Mouse (Mus musculus): ENCODE data around the gene Rexo5.
A peak's percentile ranks its signal among the peaks of the same experiment; 100 is the strongest.

Rexo5 gene

GRCm38 (mm10) chr7:119845541-119845940 lies 51.7 kb downstream of the Rexo5 start:
- no peak for DNase-seq (ENCODE audit: low read depth)

DNA sequence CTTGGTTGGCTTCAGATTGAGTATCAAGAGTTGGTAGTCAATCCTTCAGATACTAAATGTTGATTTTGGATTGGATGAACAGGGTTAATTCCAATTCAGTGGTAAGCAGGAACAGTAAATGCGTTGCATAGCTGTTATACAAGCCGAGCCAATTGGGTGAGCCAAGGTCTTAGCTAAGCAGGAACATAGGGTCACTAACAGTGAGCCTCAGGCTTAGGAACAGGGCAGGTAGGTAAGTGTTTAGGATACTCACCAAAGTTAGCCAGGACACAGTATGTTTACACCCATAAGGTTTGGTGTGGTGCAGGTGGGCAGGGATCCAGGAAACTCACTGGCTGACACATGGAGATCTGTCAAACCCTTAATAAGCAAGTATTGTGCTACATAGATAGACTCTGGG lies 53.6 kb downstream of the Rexo5 start:
- no peak for DNase-seq (ENCODE audit: low read depth)

GRCm38 (mm10) chr7:119849096-119849495 lies 55.3 kb downstream of the Rexo5 start:
- DNase-seq (ENCODE audit: low read depth) = peak; percentile 56

- DNase-seq (ENCODE audit: low read depth) = no peak
Measured at GRCm38 (mm10) chr7:119850737-119851136, 56.9 kb downstream of the Rexo5 start.

- no peak for DNase-seq (ENCODE audit: low read depth)
Measured at GRCm38 (mm10) chr7:119852494-119852893, 58.7 kb downstream of the Rexo5 start.

DNA sequence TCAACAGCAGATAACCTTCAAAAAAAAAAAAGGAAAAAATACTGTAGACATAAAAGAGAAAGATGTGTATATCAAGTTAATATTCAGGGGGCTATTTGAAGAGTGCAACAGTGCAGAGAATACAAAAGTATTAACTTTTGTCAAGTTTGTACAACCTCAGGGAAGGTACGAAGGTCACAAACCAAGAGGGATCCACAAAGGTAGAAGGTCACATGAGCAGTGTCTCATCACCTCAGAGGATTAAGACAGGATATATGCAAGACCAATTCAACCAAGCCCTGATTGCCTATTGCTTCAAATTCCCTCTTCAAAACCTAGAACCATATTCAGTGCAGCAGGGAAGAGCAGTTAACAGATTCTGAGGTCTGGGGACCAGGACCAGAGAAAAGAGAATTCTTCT lies 59.4 kb downstream of the Rexo5 start:
- no peak for DNase-seq (ENCODE audit: low read depth)

- no peak for DNase-seq (ENCODE audit: low read depth)
Measured at GRCm38 (mm10) chr7:119854362-119854761, 60.6 kb downstream of the Rexo5 start.

DNA sequence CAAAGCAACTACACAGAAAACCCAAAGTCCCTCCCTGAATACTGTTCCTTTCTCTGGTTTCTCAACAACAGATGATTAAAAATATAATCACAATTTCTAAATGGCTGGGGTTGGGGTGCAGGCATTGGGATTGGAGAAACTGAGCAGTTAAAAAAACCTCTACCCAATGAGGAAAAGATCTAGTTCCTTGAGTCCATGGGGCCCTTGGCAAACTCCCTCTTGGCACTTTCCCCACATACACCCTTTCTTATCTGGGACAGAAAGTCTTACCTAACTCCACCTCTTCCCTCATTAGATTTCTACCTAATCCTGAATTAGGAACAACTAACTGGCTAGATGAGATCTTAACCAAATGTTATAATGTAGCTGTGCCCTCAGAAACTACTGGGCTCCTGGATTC lies 61.2 kb downstream of the Rexo5 start:
- no peak for DNase-seq (ENCODE audit: low read depth)

DNA sequence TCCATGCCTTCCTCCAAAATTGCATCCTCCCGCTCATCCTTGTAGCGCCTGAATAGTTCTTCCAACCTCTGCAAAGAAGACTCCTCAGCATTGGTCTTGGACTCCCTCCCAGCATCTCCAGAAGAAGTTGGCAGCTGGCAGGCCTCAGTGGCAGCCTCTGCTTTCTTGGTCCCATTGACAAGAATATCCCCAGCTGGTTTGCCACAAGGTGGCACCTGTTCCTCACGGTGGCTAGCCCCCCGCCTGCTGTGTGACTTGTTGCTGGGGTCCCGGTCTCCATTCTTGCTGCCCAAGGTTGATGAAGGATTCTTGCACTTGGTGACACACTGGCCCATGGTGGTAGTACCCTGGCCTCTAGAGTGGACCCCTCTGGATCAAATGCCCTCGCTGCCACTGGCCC lies 65.7 kb downstream of the Rexo5 start:
- no peak for DNase-seq (ENCODE audit: low read depth)

GRCm38 (mm10) chr7:119860116-119860515 lies 66.3 kb downstream of the Rexo5 start:
- DNase-seq (ENCODE audit: low read depth) = no peak

GRCm38 (mm10) chr7:119860554-119860953 lies 66.7 kb downstream of the Rexo5 start:
- no peak for DNase-seq (ENCODE audit: low read depth)

GRCm38 (mm10) chr7:119860971-119861334 lies 67.1 kb downstream of the Rexo5 start:
- no peak for DNase-seq (ENCODE audit: low read depth)

- peak; percentile 72 for DNase-seq (ENCODE audit: low read depth)
Measured at GRCm38 (mm10) chr7:119861335-119862091, 67.7 kb downstream of the Rexo5 start.

- no peak for DNase-seq (ENCODE audit: low read depth)
Measured at GRCm38 (mm10) chr7:119862167-119862566, 68.4 kb downstream of the Rexo5 start.

GRCm38 (mm10) chr7:119864500-119864899 lies 70.7 kb downstream of the Rexo5 start:
- no peak for DNase-seq (ENCODE audit: low read depth)

- no peak for DNase-seq (ENCODE audit: low read depth)
Measured at GRCm38 (mm10) chr7:119866136-119866535, 72.3 kb downstream of the Rexo5 start.

GRCm38 (mm10) chr7:119872204-119872603 lies 78.4 kb downstream of the Rexo5 start:
- peak; percentile 31 for DNase-seq (ENCODE audit: low read depth)

DNA sequence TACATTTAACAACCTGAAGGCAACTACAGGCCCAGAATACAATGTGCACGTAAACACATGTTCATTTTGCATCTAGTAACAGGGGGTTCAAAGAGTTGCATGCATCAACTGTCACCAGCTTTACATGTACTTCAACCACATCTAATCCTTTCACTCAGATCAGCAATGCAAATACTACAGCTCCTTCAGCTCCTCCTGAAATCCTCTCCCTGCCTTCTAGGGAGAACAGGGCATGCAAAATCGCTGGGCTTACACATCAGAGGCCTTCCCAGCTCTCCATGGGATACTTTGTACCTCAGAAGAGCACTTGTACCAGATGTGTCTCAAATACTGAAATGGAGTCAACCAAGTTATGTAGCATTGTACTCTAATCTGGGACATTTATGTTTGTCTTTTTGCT lies 79.2 kb downstream of the Rexo5 start:
- DNase-seq (ENCODE audit: low read depth) = no peak

- DNase-seq (ENCODE audit: low read depth) = no peak
Measured at GRCm38 (mm10) chr7:119875776-119876440, 82.1 kb downstream of the Rexo5 start.

GRCm38 (mm10) chr7:119879171-119879570 lies 85.4 kb downstream of the Rexo5 start:
- no peak for DNase-seq (ENCODE audit: low read depth)

GRCm38 (mm10) chr7:119880345-119880744 lies 86.5 kb downstream of the Rexo5 start:
- no peak for DNase-seq (ENCODE audit: low read depth)

DNA sequence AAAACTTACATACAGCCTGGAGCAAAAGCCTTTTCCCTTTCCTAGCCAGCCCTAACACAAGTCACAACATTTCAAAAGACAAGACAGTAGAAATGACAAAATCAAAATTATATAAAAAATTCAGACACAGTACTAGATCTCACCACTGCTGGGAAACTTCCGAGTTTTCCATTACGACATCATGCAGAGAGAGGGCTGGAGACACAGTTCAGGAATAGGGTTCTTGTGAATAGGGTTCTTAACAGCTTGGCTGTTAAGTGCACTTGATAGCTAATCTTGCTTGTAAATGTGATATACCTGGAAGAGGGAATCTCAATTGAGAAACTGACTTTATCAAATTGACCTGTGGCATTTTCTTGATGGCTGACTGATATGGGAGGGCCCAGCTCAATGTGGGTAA lies 87.4 kb downstream of the Rexo5 start:
- DNase-seq (ENCODE audit: low read depth) = no peak

GRCm38 (mm10) chr7:119887887-119888286 lies 94.1 kb downstream of the Rexo5 start:
- DNase-seq (ENCODE audit: low read depth) = no peak

- DNase-seq (ENCODE audit: low read depth) = no peak
Measured at GRCm38 (mm10) chr7:119892198-119892597, 98.4 kb downstream of the Rexo5 start.
